Mouse (Mus musculus): ENCODE measurements at regions not wholly inside any gene's neighbourhood (a gene's known extent, or its start where the extent isn't known, plus 50 kb on each side); places are given as distances from the start of the nearest gene placed in this dataset.

DNA sequence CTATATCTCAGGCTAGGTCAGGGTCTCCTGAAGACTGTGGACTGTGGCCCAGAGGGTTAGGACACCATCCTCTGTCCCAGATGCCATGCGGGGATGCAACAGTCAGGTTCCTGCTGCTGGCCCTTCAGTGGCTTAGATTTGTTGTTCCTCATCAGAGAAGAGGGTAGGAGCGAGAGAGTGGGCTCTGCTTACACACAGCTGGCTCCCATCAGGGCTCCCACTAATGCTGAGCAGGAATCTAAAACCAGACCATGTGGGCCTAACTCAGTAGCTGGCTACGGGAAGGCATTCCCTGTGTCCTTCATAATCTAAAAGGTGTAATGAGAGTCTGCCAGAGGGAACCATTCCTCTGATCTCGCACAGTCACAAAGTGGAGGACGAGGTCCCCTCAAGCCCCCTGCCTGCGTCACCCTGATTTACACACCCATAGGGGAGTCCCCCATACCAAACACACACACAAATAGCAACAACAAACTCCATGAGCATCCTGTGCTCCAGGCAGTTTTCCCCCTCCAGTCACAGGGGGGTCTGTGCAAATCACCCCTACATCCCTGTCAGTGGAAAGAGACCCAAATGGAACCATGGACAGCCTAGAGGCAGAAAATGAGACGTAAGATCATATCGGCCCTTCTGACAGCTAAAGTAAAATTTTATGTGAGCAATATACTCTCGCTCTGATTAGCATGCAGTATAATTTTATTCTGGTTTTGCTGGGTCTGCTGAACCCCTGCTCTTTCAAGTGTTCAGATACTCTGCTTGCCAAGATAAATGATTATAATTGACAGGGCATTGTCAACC lies 234.8 kb downstream of the 3110018I06Rik start:
- DNase-seq (ENCODE audit: low read depth, low spot score), result no peak

DNA sequence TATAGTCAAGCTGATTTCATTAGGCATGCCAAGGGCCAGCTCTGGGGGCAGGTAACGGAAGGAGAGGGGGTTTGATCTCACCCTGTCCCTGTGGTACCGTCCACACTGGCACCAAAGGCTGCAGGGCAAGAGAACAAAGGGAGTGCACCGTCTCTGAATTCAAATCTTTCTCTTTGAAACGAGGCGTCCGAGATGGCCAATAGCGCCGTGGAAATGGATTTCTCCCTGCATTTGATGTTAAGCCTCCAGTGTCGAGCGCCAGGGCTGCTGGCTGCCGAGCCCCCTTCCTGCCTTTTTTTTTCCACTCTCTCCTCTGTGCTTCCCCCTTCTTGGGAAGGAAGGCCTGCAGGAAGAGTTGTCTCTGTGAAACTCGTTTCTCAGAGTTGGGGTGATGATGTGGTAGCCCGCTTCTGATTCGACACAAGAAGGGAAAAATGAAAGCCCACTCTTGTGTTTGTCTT lies 235.5 kb downstream of the 3110018I06Rik start:
- DNase-seq (ENCODE audit: low read depth, low spot score), result no peak

DNA sequence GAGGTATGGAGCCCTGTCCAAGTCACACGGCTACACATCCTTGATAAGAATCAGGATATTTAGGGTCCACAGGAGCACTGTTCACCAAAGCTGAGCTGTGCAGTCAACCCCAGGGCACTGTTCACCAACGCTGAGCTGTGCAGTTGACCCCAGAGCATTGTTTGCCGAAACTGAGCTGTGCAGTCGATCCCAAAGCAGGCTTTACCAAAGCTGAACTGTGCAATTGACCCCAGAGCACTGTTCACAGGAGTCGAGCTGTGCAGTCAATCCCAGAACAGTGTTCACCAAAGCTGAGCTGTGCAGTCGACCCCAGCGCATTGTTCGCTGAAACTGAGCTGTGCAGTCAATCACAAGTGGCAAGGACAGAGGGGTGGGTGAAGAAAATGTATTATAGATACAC lies 236.0 kb downstream of the 3110018I06Rik start:
- no peak for DNase-seq (ENCODE audit: low read depth, low spot score)

DNA sequence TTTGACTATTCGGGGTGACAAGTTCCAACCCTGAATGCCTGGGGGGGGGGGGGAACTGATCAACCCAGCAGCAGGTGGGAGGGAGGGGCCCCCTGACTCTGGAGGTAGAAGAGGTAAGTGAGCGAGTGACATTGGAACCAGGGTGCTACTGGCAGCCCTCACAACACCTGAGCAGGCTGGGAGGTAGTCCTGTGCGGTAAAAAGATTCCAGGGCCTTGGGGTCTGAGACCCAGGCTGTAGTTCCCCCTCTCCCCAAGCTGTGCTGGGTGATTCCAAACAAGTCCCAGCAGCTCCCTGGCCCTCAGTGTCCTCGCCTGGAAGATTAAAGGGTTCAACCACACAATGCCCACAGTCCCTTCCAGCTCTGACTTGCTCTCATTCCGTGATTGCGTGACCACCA lies 240.4 kb downstream of the 3110018I06Rik start:
- no peak for DNase-seq (ENCODE audit: low read depth, low spot score)

DNA sequence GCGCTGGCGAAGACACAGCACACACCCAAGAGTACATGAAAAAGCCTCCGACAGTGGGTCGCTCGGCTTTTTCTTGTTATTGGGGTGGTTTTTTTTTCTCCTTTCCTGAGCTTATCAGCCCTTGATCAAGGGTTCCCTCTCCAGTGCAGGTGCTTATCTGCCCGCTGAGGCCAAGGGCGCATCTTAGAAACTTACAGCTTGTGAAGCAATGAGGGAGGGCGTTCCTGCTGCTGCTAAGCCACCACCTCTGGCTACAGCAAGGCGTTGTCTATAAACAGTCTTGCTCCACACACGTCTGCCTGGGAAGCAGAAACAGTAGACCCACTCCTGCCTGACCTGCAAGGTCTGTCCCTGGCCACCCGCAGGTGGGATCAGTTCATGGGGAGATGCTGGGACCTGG lies 240.9 kb downstream of the 3110018I06Rik start:
- DNase-seq (ENCODE audit: low read depth, low spot score), result no peak

DNA sequence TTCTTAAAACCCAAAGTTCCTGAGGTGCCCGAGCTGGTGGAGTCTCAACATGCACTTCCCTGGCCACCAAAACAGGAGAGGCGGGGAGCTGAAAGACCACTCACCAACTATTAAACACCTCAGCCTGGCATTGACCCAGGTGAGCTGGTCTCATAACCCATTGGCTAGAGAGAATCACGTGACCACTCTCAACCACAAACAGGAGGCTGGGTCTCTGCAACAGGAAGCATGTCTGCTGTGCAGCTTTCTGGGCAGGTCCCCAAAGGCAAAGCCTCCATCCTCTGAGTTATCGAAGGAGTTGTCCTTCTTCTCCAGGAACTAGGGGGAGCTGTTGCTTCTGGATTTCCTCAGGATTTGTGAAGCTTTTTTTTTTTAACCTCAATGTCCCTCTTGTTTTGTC lies 242.5 kb downstream of the 3110018I06Rik start:
- peak; percentile 12 for DNase-seq (ENCODE audit: low read depth, low spot score)

DNA sequence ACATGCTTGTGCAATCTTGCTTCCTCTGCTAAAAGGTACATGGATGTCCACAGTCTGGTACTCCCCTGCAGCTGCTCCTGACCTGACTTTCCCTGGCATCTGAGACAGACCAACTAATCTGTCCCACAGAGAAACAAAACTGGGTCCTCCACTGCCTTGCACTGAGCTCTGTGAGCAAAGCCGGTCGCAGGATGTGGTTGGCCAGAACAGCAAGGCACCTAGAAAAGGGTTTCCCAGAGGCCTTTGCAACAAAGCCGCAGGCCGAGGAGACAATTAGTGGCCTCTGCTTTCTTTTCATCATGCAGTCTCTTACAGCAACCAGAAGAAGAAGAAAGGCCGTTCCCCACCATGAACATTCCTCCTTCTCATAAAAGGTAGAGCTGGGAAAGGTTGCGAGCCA lies 246.1 kb downstream of the 3110018I06Rik start:
- no peak for DNase-seq (ENCODE audit: low read depth, low spot score)

DNA sequence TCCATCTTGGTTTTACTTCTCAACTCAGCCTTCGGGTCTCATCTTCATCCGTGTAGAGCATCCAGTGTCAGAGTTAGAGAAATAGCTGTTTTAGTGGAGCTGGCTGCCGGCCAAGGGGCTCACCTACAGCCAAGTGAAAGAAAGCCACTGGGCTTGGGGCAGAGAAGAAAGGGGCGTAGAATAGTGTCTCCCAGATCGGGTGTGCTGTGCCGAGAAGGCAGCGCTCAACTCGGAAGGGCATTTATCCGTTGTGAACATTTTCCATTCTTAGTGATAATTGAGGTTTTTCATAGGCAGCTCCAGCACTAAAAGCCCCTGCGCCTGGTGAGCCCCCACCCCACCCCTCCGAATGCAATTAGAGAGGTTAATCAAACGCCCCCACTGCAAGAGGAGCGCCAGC lies 254.2 kb downstream of the 3110018I06Rik start:
- DNase-seq (ENCODE audit: low read depth, low spot score), result no peak

DNA sequence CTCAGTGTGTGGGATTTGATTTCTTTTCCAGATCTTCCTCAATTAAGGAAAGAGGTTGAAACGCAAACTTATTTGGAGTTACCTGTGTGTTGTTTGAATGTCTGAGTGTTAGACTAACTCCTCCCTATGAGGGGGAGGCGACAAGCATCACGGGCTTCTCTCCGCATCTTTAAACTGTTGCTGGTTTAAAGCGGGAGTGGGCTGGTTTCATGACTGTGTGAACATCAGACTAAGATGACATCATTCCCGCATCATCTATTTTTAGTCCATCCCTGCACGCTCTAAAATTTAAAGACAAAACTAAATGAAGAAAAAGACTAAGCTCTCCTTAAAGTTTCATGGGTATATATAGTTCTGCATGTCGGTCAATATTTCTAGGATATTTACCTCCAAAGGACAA lies 256.4 kb downstream of the 3110018I06Rik start:
- no peak for DNase-seq (ENCODE audit: low read depth, low spot score)

DNA sequence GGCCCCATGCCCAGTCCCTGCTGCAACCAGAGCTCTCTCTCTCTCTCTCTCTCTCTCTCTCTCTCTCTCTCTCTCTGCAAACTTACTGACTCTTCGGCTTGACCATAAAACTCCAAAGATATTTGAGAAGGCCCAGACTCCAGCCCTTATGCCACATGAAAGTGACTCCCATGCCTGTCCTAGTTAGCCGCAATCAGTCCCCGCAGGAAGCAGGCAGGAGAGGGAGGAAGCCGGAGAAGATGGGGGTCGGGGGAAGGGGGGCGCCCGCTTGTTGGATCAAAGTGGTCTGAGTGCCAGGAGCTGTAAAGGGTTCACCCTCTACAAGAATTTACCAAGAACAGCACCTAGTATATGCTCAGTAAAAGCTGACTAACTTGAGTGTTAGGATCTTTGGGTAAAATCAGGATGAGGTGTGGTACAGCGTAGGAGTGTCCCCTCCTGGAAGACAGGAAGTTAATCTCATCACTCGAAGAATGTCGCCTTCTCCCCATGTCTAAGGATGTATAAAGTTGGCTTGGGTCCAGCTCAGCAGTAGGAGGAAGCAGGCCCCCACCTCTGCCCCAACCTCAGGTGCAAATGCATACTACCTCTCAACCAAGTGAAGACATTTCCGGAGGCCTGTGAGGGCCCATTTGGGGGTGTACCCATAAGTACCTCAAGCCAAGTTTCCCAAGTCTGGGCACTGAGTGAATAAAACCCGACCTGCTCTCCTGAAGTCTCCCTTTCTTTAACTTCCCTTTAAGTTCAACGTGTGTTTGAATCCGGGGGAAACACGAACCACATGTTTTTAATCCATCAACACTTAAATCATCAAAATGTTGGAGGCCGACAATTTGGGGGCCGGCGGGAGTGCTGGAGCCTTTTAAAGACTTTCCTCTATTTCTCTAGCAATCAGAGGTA lies 254.7 kb downstream of the Bcl11b start:
- no peak for DNase-seq (ENCODE audit: low read depth, low spot score)

DNA sequence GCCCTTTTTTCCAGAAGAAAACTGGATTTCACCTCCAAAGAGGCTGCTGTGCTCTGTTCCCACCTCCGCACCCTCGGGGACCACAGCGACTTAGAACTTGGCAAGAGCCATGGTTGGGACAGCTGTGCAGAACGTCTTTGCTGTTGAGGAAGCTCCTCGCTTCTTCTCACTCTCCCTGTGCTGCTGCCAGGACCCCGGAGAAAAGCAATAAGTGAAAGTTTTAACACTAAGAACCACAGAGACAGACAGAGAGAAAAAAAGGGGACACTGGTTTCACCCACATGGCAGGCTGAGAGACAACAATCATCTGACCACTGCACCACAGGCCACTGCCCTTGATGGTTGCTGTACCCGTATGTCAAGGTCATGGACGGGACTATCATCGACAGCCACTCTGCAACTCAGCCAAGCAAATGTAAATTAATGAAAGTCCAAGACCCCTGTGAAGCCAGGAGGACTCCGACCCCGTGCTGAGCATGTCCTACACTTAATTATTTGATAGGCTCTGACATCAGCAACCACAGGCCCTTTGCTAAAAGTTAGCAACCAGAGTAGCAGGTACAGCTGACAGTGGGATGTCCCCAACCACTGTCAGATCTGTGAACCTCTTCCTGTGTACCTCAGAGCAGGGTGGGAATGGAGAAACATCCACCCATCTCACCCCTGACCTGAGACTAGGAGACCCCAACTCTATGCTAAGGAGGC lies 253.9 kb downstream of the Bcl11b start:
- no peak for DNase-seq (ENCODE audit: low read depth, low spot score)

DNA sequence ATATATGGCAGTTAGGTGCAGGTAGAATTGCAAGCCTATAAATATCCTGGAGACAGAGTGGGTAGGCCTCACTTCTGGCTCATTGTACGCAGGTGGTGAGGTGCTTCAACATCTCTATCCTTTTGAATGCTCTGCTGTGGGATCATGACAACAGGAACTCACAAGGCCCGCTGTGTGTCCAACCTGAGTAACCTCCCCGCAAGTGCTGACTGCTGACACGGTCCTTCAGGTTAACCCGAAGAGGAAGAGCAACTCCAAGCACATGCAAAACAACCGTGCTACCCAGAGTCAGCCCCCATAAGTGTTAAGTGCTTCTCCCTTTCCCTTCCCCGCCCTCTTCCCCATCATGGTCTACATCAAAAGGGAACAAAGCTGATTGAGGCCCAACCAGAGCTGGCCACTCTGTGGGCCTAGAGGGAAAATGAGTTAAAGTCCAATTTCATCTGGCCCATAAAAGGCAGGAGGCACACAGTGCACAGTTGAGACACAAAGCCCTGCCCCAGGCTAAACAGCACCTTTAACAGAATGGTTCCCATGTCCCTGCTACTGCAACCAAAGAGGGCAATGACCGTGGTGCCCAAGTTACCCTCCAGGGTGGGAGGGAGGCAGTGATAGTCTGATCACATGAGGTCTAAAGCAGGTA lies 253.0 kb downstream of the Bcl11b start:
- DNase-seq (ENCODE audit: low read depth, low spot score), result no peak

DNA sequence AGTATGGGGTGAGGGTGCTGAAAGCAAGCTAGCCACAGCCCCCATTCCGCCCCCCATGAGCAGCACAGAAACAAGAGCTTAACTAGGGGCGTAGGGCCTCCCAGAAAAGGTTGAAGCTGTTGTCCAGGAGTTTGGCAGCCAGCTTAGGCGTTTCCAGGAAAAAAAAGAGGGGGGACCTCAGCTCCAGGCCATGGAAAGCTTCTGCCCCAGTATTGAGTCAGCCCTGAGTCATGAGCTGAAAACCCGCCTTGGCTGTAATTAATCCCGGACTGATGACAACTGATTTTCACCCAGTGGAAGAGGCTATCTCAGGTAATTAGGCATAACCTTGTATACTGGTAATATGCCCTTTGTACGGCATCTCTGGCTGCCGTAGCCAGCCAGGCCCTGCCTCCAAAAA lies 251.3 kb downstream of the Bcl11b start:
- no peak for DNase-seq (ENCODE audit: low read depth, low spot score)

DNA sequence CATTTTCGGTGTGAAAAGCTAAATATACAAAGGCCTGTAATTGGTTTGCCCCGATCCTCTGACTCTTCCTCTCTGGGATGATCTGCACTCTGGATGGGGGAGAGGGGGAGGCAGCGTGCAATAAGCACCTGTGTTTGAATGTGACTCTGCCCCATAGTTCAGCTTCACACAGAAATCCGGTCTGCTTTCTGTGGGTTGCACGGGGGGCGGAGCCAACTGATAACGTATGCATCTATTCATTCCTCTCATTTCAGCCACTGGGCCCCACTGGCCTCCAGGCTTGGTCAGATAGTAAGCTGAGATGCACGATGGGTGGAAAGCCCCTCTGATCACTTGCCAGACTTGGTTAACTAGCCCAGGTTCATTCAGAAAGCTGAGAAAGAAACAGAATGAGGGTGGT lies 250.8 kb downstream of the Bcl11b start:
- DNase-seq (ENCODE audit: low read depth, low spot score), result no peak

DNA sequence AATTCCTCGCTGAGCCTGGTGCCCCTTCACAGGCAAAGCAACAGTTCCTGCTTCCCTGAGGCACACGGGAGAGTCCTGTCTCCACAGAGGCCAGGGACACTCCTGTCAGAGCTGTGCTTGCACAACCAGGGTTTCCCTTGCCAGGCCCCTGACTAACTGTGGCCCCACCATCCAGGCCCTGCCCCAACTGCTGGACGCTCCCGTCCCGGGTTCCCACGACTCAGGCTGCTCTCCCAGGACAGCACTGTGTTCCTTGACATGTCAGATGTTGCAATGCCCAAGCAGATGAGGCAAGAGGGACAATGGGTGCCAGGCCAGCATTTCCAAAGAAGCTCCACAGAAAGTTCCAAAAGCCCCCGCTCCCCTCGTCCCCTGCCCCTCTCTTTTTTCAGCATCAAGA lies 250.4 kb downstream of the Bcl11b start:
- no peak for DNase-seq (ENCODE audit: low read depth, low spot score)

DNA sequence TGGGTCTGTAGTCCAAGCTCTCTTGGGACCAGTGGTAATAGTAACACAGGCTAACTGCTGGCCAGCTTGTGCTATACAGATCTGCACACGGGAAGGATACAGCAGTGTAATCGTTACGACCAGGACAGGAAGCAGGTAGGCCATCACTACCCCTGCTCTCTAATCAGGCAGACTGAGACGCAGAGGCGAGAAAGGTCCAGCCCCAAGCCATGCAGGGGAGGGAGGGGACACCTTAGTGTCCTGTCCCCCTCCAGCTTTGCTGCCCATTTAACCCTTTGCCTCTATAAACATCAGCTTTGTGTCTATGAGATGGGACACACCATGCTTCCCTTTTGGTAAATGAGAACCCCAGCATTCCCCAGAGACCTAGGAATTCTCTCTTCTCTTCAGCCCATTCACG lies 249.9 kb downstream of the Bcl11b start:
- DNase-seq (ENCODE audit: low read depth, low spot score), result no peak

DNA sequence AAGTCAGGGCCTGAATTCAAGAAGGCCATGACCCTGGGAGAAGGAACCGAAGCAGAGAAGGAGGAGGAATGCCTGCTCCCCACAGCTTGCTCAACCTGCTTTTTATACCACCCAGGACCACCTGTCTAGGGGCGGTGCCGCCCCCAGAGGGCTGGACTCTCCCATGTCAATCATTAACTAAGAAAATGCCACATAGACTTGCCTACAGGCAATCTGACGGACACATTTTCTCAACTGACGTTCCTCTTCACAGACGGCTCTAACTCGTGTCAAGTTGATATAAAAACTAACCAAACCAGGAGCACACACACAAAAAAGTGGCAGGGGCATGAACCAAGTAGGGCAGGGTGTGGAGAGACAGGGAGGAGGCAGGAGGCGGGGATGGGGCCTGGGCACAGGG lies 248.5 kb downstream of the Bcl11b start:
- DNase-seq (ENCODE audit: low read depth, low spot score), result no peak

DNA sequence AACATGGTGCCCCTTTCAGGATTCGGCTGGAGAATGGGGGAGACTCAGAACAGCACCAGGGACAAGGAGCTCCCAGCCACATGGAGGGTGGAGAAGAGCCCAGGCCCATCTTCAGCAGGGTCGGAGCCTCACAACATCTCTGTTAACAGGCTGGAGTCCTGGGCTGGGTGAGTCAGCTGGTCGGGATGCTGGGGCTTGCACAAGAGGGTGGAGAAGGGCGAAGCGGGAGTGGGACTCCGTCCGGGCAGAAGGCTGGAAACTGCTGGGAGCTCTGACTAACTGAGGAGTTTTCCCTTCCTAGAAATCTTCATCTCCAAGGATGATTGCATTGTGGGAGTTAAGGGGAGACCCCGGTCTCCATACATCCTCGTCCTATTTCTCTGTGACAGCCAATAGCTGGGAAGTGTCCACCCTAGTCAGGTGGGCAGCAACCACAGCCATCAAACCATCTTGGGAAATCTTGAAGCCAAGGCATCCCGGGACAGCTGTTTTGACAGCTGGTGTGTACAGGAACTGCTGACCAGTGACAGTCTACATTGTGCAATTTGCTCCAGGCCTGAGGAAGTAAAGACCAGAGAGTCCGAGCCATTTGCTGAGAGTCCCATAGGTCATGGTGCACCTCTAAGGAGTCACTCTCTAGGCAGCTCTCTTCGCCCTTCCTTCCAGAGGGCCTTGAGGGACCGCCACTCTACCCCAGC lies 247.4 kb downstream of the Bcl11b start:
- DNase-seq (ENCODE audit: low read depth, low spot score), result no peak

DNA sequence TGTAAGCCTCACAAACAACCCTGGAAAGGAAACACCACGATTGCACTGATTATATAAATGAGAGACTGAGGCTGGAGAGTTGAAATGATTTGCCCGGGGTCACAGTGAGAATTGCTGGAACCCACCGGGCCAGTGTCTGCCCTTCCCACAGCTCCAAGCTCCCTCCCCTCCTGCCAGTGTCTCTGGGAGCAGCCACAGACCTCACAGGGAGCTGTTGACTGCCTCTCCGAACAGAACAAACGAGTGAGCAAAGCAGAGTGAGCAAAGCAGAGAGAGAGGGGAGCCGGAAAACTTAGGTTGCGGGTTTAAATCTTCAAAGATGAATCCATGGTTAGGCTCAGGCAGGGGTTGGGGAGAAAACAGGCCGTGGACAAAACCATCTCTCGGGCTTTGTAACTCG lies 246.2 kb downstream of the Bcl11b start:
- DNase-seq (ENCODE audit: low read depth, low spot score), result no peak

DNA sequence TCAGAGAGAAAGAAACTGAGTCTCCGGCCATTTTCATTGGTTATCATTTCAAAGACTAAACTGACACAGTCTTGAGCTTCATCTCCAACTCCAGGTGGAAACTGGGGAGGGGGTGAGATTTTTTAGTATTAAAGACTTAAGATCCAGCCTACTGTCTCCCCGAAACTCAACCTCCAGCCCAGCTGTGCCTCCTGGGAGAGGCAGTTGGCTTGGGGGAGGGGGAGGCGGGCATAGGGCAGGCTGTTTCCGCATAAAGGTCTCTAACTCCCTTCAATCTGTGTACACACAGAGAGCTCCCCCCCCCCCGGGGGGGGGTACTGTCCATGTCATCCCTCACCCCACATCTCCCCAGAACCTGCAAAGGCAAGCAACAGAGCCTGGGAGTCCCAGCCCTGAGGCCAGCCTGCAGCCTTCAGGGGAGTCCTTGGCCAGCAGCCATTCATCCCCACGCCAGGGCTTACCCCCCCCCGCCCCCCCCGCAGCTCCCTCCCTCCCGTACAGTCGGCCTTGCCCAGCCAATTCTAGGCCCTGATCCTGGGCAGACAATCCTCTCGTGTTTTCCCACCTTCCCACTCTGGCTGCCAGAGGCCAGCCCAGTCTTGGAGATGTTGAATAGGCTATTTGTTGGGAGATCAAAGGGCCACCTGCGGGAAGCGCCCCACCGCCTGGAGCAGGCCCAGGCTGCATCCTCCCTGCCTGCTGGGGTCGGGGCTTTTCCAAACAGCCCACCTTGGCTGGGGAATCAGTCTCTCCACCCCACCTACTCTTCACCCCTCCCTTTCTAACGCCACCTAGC lies 245.2 kb downstream of the Bcl11b start:
- peak; percentile 56 for DNase-seq (ENCODE audit: low read depth, low spot score)
